Mouse (Mus musculus) heart, embryonic 13.5 days (tissue): Measurements from ENCODE around the gene 1700001P01Rik. TPM values are rescaled to one million over a fixed set of nuclear protein-coding genes. Genes with fewer than 3 reads are reported as not detected.

Experiments
- ATAC-seq: fragments of 200-750 bp; cut with Nextera tagmentation; 2 replicates; pipeline ENCODE4 v1.8.0; 2017; ENCODE audit warnings: moderate TSS enrichment; ENCODE audit not compliant: insufficient number of reproducible peaks, low FRiP score, low TSS enrichment; ENCODE audit errors: extremely low read depth
- H3K27ac ChIP-seq: fragments of 300-500 bp; sonication (generic); replicated peaks from 2 replicates; pipeline ENCODE4 v1.5.1; 2015; ENCODE audit warnings: moderate library complexity, mild to moderate bottlenecking, inconsistent platforms
- H3K27me3 ChIP-seq: fragments of 300-500 bp; sonication (generic); replicated peaks from 2 replicates; pipeline ENCODE4 v1.6.1; 2015; ENCODE audit warnings: mild to moderate bottlenecking, inconsistent platforms
- H3K36me3 ChIP-seq: fragments of 300-500 bp; sonication (generic); 2 replicates; pipeline ENCODE4 v1.6.1; 2015; ENCODE audit warnings: mild to moderate bottlenecking, inconsistent platforms
- H3K4me1 ChIP-seq: fragments of 300-500 bp; sonication (generic); 2 replicates; pipeline ENCODE4 v1.6.1; 2015; ENCODE audit warnings: inconsistent platforms
- H3K4me2 ChIP-seq: fragments of 300-500 bp; sonication (generic); 2 replicates; pipeline ENCODE4 v1.6.1; 2015; ENCODE audit warnings: inconsistent platforms, mild to moderate bottlenecking, moderate library complexity
- H3K4me3 ChIP-seq: fragments of 300-500 bp; sonication (generic); 2 replicates; pipeline ENCODE4 v1.5.1; 2015; ENCODE audit warnings: moderate library complexity, mild to moderate bottlenecking, inconsistent platforms
- H3K9ac ChIP-seq: fragments of 300-500 bp; sonication (generic); 2 replicates; pipeline ENCODE4 v1.6.1; 2015; ENCODE audit warnings: inconsistent platforms, mild to moderate bottlenecking, moderate library complexity
- H3K9me3 ChIP-seq: fragments of 300-500 bp; sonication (generic); 2 replicates; pipeline ENCODE4 v1.6.1; 2016; ENCODE audit warnings: inconsistent platforms
- WGBS: fragments of 180-500 bp; shearing (Covaris S2); methylation state at CpG from one replicate; pipeline ENCODE4 v1.1.7; 2015; ENCODE audit warnings: mixed read lengths; 5-methylcytosine and 5-hydroxymethylcytosine counted together
- polyA plus RNA-seq: library from polyadenylated mRNA; unstranded; fragments of >200 nt; fragmentation: Nextera tagmentation; extraction: Ambion mirVana; gene quantifications from 2 replicates; pipeline ENCODE4 v1.2.1, GENCODE M21; 2015

Gene 1700001P01Rik
- not detected in 2 replicates for polyA plus RNA-seq

GRCm38 (mm10) chr11:97775808-97776496 lies at the start of gene 1700001P01Rik:
Gene 1700001P01Rik (minus strand): TSS chr11:97775918.
- Histone ChIP-seq H3K4me3 (no peak within 1 kb of the TSS), H3K9me3 (no peaks in the 10 kb centered on the region), H3K36me3 (peaks cover 64% of the 10 kb centered on the region), H3K9ac (no peak within 1 kb of the TSS), H3K27ac (no peak within 1 kb of the TSS), H3K4me2 (no peak within 1 kb of the TSS), H3K27me3 (no peaks in the 10 kb centered on the region), H3K4me1 (peaks cover 21% of the 10 kb centered on the region)
- ATAC-seq = no peak
- WGBS = 47% methylated on average over 17 of the region's 17 CpGs

- Histone ChIP-seq H3K4me3 (no peak overlapping the region), H3K27ac (no peak overlapping the region), H3K27me3 (no peaks in the 10 kb centered on the region), H3K9ac (no peak overlapping the region), H3K36me3 (peaks cover 74% of the 10 kb centered on the region), H3K4me1 (peaks cover 32% of the 10 kb centered on the region), H3K9me3 (no peaks in the 10 kb centered on the region), H3K4me2 (no peak overlapping the region)
- ATAC-seq = no peak
- 76% methylated on average over 10 of the region's 10 CpGs for WGBS
Observed at GRCm38 (mm10) chr11:97825295-97825694, 49.6 kb upstream of the 1700001P01Rik start.

DNA sequence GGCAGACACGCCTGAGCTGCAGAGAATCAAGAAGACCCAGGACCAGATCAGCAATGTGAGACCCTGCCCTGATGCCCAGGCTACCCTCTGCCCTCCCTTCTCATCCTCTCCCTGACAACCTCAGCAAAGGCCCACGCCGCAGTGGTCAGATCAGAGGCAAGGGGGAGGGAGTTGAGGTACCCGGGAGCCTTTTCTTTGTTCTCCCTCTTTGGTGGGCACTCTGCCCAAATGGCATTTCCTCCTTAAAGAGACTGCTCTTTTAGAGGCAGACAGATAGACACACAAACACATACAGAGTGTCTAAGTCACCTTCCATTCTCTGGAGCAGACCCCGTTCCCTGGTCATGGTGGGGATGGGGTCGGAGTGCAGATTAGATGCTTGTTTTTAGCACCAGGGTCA lies 49.2 kb upstream of the 1700001P01Rik start:
- H3K27ac ChIP-seq = no peak overlapping the region
- no peaks in the 10 kb centered on the region for H3K9me3 ChIP-seq
- no peak overlapping the region for H3K4me2 ChIP-seq
- WGBS = 54% methylated on average over 6 of the region's 6 CpGs
- H3K9ac ChIP-seq = no peak overlapping the region
- H3K4me3 ChIP-seq = no peak overlapping the region
- no peak for ATAC-seq
- H3K27me3 ChIP-seq = no peaks in the 10 kb centered on the region
- peaks cover 36% of the 10 kb centered on the region for H3K4me1 ChIP-seq
- peaks cover 73% of the 10 kb centered on the region for H3K36me3 ChIP-seq

DNA sequence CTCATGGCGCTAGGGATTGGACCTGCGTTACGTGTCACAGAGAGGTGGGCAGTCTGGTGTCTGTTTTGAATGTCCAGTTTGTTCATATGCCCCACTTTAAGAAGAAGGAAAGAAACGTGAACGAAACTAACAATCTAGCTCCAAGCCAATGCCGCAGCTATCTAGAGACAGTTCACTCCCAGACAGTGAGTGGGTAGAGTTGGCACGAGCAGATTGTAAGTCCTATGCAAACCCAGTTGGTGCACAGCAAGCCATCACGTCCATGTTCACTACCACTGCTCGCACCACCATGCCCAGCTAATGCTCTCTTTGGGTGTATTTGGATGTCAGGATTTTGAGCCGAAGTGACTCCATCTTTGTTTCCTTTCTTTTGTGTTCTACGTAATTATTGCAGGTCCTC lies 48.5 kb upstream of the 1700001P01Rik start:
- ATAC-seq = no peak
- WGBS = 91% methylated on average over 11 of the region's 11 CpGs
- H3K4me3 ChIP-seq = no peak overlapping the region
- H3K27me3 ChIP-seq = no peaks in the 10 kb centered on the region
- peaks cover 73% of the 10 kb centered on the region for H3K36me3 ChIP-seq
- H3K4me2 ChIP-seq = no peak overlapping the region
- no peak overlapping the region for H3K27ac ChIP-seq
- peaks cover 44% of the 10 kb centered on the region for H3K4me1 ChIP-seq
- no peak overlapping the region for H3K9ac ChIP-seq
- H3K9me3 ChIP-seq = no peaks in the 10 kb centered on the region

GRCm38 (mm10) chr11:97822840-97823603 lies 47.3 kb upstream of the 1700001P01Rik start:
- no peak for ATAC-seq
- H3K9ac ChIP-seq = peak overlapping the region; percentile 10; the same call in 1 of the 2 replicates

DNA sequence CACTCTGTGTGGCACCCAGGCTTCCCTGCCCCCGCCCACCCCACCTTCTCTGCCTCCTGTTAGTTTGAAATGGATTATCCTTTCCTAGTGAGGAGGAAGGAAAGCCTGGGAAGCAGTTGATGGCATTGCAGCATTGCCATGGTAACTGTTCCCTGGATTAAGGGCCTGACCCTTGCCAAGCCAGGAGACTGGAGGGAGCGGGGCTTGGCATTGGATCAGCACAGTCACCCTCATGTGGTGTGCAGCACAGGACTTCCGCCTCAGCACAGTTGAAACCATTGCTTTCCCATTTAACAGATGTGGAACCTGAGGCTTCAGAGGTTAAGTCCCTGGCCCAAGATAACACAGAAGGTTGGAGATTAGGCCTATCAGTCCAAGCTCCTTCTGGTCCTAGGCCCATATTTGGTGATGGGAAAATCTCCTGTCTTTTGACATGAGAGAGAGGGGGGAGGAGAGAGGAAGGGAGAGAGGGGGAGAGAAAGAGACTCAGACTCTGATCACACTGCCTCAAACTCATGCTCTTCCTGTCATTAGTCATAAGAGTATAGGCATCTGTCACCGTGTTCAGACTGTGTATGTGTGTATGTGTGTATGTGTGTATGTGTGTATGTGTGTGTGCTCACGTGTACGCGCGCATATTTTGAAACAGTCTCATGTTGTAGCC lies 45.8 kb upstream of the 1700001P01Rik start:
- ATAC-seq = no peak
- no peak overlapping the region for H3K4me2 ChIP-seq
- peak overlapping the region; percentile 42; the same call in 1 of the 2 replicates for H3K9ac ChIP-seq
- H3K36me3 ChIP-seq = peaks cover 64% of the 10 kb centered on the region
- WGBS = 88% methylated on average over 8 of the region's 8 CpGs
- peaks cover 70% of the 10 kb centered on the region for H3K4me1 ChIP-seq
- H3K4me3 ChIP-seq = no peak overlapping the region
- H3K27ac ChIP-seq = peak overlapping the region; percentile 48; the same call in 1 of the 2 replicates
- H3K27me3 ChIP-seq = no peaks in the 10 kb centered on the region
- no peaks in the 10 kb centered on the region for H3K9me3 ChIP-seq

More at GRCm38 (mm10) chr11:97822840-97823603, 47.3 kb upstream of the 1700001P01Rik start:
- H3K27me3 ChIP-seq = no peaks in the 10 kb centered on the region
- H3K27ac ChIP-seq = no peak overlapping the region
- peaks cover 55% of the 10 kb centered on the region for H3K4me1 ChIP-seq
- 78% methylated on average over 20 of the region's 20 CpGs for WGBS
- H3K4me2 ChIP-seq = no peak overlapping the region
- H3K36me3 ChIP-seq = peaks cover 68% of the 10 kb centered on the region
- H3K4me3 ChIP-seq = no peak overlapping the region
- no peaks in the 10 kb centered on the region for H3K9me3 ChIP-seq

- Histone ChIP-seq H3K4me1 (peaks cover 75% of the 10 kb centered on the region), H3K9me3 (no peaks in the 10 kb centered on the region), H3K27ac (peak overlapping the region; percentile 48), H3K4me3 (no peak overlapping the region), H3K27me3 (no peaks in the 10 kb centered on the region), H3K4me2 (no peak overlapping the region), H3K9ac (peak overlapping the region; percentile 42), H3K36me3 (peaks cover 64% of the 10 kb centered on the region)
- WGBS = 32% methylated on average over 4 of the region's 4 CpGs
- 0 out of 2 replicates have a peak, but pooled peaks have one; percentile 24 for ATAC-seq
Observed at GRCm38 (mm10) chr11:97820840-97821239, 45.1 kb upstream of the 1700001P01Rik start.

- H3K4me3 ChIP-seq = no peak overlapping the region
- 69% methylated on average over 5 of the region's 5 CpGs for WGBS
- H3K4me2 ChIP-seq = no peak overlapping the region
- peaks cover 78% of the 10 kb centered on the region for H3K4me1 ChIP-seq
- ATAC-seq = no peak
- peak overlapping the region; percentile 33; the same call in 1 of the 2 replicates for H3K27ac ChIP-seq
- peaks cover 64% of the 10 kb centered on the region for H3K36me3 ChIP-seq
- H3K9me3 ChIP-seq = no peaks in the 10 kb centered on the region
- H3K27me3 ChIP-seq = no peaks in the 10 kb centered on the region
- no peak overlapping the region for H3K9ac ChIP-seq
Observed at GRCm38 (mm10) chr11:97819923-97820322, 44.2 kb upstream of the 1700001P01Rik start.

DNA sequence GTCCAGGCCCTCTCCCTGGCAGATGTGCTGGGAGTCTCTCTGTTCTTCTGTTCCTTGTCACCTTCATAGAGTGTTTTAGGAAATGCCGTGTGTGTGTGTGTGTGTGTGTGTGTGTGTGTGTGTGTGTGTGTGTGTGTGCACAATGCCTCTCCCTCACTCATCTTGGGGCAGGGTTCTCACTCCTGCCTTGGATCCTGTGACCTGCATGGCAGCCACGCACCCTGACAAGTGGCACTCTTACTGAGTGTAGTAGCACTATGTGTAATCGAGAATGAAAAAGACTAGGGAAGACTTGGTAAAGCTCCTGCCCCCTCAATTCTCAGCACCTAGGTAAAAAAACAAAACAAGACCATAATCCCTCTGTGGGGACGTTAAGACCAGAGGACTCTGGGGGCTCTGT lies 43.4 kb upstream of the 1700001P01Rik start:
- H3K4me1 ChIP-seq = peaks cover 75% of the 10 kb centered on the region
- H3K4me2 ChIP-seq = no peak overlapping the region; the same call in 1 of the 2 replicates
- no peak for ATAC-seq
- H3K9ac ChIP-seq = peak overlapping the region; percentile 67; the same call in 1 of the 2 replicates
- H3K27ac ChIP-seq = peak overlapping the region; percentile 70
- no peaks in the 10 kb centered on the region for H3K27me3 ChIP-seq
- no peaks in the 10 kb centered on the region for H3K9me3 ChIP-seq
- 43% methylated on average over 3 of the region's 4 CpGs for WGBS
- no peak overlapping the region for H3K4me3 ChIP-seq
- H3K36me3 ChIP-seq = peaks cover 64% of the 10 kb centered on the region

- Histone ChIP-seq H3K27me3 (no peaks in the 10 kb centered on the region), H3K4me3 (no peak overlapping the region), H3K27ac (peak overlapping the region; percentile 70), H3K4me1 (peaks cover 81% of the 10 kb centered on the region), H3K9ac (peak overlapping the region; percentile 67), H3K36me3 (peaks cover 66% of the 10 kb centered on the region), H3K9me3 (no peaks in the 10 kb centered on the region), H3K4me2 (peak overlapping the region; percentile 22; the same call in 1 of the 2 replicates)
- ATAC-seq = no peak
- 7% methylated on average over 4 of the region's 4 CpGs for WGBS
Observed at GRCm38 (mm10) chr11:97818571-97818970, 42.9 kb upstream of the 1700001P01Rik start.

- ATAC-seq = no peak
- H3K4me3 ChIP-seq = no peak overlapping the region
- 47% methylated on average over 6 of the region's 6 CpGs for WGBS
- H3K27ac ChIP-seq = peak overlapping the region; percentile 70
- H3K9ac ChIP-seq = peak overlapping the region; percentile 67
- H3K36me3 ChIP-seq = peaks cover 67% of the 10 kb centered on the region
- H3K4me2 ChIP-seq = no peak overlapping the region
- H3K27me3 ChIP-seq = no peaks in the 10 kb centered on the region
- H3K9me3 ChIP-seq = no peaks in the 10 kb centered on the region
- peaks cover 86% of the 10 kb centered on the region for H3K4me1 ChIP-seq
Observed at GRCm38 (mm10) chr11:97818003-97818402, 42.3 kb upstream of the 1700001P01Rik start.
